Mouse (Mus musculus) megakaryocyte-erythroid progenitor cell, adult 5-6 weeks (primary cell): ENCODE data around the gene Ttc24. TPM values are rescaled to one million over a fixed set of nuclear protein-coding genes. Genes with fewer than 3 reads are reported as not detected.

Experiments
- ATAC-seq: replicated peaks from 2 replicates; pipeline ENCODE4 v1.8.0; 2016; ENCODE audit warnings: mild to moderate bottlenecking, inconsistent platforms; ENCODE audit not compliant: severe bottlenecking, poor library complexity, low FRiP score, low TSS enrichment
- total RNA-seq, 2 experiments: library from RNA; stranded (forward) in 1 of 2; stranded (reverse) in 1 of 2; fragments of 200-1000, 215-1000 nt in 1 of 2; fragments of >200 nt in 1 of 2; fragmentation: Nextera tagmentation in 1 of 2; gene quantifications; 2 replicates each; pipeline ENCODE4 v1.2.3; 2014 to 2017

Gene Ttc24
- total RNA-seq (2014; fragmentation: Nextera tagmentation) (not detected in 2 replicates), total RNA-seq (2017) (not detected in 2 replicates)

DNA sequence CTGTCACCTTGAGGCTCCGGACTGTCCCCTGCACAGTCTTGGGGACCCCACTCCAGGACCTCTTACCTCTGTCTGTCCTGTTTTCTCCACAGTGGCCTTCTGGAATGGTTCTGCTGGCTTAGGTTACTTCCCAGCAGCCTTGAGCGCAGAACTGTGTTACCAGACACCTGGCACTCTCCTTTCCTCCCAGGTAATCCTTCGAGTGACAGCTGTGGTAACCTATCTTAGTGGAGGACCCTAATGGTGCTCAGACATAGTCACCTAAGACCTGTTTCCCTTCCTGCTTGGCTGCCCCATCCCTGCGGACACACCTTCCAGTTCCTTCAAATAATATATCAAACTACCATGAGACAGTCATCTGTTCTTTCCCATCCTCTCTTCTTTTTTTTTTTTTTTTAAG, at the start of gene Ttc24:
TSS of gene Ttc24 (minus strand) at position 101 of the 400 bp plus-strand sequence.
- no peak for ATAC-seq

DNA sequence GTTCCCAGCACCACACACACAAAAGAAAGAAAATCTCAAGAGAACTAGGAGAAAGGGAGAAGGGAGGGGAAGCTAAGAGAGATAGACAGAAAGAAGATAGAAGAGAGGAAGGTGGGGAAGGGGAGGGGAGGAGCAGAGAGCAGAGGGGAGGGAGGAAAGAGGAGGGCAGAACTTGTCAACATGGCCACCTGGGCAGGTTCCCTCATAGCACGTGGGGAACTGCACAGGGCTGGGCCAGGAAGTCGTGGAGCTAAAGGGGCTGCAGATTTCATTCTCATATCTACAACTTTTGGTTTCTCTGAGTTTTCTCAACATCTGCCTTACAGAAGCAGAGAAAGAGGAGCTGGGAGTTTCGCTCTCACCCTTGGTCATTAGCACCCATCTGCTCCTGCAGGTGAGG, 49.5 kb upstream of the Ttc24 start:
- no peak for ATAC-seq

DNA sequence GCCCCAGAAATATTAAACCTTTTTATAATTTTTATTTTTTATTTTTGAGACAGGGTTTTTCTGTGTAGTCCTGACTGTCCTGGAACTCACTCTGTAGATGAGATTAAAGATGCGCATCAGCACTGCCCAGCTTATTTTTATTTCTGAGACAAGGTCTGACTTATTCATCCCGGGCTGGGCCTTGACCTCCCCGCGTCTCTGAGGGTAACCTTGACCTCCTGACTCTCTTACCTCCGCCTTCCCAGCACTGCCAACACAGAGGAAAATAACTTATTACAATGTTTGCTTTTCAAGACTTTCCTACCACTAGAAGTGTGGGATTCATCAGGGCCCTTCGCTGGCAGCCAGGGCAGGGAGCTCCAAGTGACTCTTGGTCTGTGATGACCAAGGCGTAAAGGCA, 48.1 kb upstream of the Ttc24 start:
- no peak for ATAC-seq

DNA sequence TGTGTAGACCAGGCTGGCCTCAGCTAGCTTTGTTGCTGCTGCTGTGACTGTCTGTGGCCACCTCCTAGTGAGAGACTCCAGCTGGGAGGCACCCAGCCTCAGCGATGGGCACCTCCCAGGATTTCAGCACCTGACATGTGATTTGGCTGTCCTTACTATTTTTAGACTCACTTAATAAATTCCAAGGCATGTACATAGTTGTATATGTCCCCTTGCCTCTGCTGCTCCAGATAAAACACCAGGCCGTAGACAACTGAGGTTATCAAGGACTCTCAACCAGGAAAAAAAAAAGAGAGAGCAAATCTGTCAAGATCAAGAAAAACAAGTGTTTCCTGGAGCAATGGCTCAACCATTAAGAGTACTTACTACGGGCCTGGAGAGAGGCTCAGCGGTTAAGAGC, 47.1 kb upstream of the Ttc24 start:
- ATAC-seq = no peak

DNA sequence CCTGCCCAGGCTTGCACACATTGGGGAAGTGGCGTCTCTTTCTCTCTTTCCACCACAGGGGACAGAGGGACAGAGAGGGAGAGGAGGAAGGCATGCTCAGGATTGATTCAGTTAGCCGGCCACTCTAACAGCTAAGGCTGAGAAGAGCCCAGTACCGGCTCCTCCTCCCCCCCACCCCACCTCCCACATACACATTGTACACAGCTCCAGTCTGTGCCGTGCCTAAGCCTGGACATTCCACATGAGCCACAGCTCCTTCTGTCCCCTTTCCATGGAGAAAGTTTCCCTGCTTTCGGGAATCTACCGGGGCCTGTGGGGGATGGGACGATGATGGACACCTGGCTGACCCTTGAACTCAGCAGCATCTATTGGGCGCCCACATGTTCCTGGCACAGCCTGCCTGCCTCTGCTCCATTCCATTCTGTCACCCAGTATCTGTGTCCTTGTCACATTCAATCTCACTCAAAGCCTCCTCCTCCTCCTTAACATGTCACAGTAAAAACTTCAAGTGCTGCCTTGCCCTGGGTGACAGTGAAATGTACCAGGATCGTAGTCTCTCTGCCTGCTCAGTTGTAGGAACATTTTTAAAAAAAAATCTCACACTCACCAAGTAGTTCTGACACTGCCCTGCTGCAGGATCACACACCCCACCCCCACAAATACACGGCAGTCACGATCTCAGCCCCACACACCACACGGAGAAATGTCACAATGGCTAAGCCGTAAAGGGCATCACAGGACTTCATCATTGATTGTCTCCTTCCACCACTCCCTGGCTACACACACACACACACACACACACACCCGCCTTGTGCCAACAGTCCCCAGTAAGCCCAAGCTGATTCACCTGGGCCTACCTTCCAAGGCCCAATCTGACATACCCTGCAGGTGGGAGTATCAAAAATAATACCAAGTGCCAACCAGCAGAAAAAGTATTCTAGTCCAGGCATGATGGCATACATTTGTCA, 43.3 kb upstream of the Ttc24 start:
- ATAC-seq = no peak

DNA sequence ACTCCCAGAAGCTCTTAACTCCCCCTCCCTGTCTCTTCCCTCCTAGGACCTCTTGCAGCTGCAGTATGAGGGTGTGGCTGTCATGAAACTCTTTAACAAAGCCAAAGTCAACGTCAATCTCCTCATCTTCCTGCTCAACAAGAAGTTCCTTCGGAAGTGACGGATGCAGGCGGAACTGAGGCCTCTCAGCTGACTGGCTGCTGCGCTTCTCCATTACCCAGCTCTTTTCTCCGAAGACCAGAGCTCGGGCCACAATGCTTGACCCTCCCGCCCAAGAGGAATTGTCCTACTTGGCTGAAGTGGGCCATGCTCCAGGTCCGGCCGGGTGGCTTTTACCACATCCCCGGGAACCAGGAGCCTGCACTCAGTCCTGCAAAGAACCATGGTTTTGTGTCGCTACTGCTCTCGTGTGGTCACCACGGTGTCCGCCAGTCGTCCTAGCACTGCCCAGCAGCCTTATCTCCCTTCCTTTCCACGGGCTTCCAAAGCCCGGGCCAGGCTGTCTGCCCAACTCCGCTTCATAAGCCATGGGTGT, 42.1 kb upstream of the Ttc24 start:
- no peak for ATAC-seq

DNA sequence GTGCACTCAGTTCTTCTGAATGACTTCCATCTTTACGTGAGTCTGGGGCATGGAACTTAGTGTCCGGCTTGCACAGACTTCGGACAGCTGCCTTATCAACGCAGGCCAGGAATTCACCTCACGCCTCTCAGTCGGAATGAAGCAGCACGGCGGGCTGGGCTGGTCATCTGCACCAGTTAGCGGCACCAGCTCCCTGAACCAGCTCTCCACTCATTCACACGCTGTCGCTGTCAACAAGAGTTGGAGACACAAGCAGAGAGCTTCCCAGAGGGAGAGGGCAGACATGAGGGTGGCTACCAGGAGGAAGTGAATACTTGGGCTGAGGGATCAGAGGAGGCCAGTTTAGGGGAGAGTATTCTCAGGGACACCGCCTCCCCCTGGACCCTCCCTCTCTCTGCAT, 36.3 kb upstream of the Ttc24 start:
- no peak for ATAC-seq

DNA sequence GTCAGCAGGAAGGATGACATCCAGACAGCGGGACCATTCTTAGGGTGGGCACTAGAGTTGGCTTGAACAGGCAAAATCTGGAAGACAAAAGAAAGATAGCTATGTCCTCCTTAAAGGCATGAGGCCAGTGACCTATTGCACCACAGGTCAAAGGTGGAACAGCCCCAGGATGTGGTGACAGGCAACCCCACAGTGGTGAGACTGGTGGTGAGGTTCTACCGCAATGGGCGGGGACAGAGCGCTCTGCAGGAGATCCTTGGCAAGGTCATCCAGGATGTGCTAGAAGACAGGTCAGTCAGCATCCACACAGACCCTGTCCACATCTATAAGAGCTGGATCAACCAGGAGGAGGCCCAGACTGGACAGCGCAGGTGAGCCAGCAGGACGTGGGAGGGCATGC, 31.0 kb upstream of the Ttc24 start:
- no peak for ATAC-seq

DNA sequence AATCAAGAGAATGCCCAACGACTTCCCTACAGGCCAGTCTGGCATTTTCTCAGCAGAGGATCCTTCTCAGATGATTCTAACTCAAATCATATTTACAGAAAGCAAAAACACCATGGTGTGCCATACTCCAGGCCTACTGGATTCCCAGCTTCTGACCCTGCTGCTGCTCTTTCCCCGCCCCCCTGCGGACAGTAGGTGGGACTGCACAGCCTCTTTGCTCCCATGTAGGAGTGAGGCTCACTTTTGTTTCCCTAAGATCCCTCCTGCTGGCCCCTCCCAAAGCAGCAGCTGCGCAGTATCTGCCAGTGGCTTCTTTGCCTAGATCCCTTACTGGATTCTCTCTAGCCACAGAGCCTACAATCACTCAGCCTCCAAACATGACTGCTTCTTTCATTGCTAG, 28.0 kb upstream of the Ttc24 start:
- ATAC-seq = no peak

DNA sequence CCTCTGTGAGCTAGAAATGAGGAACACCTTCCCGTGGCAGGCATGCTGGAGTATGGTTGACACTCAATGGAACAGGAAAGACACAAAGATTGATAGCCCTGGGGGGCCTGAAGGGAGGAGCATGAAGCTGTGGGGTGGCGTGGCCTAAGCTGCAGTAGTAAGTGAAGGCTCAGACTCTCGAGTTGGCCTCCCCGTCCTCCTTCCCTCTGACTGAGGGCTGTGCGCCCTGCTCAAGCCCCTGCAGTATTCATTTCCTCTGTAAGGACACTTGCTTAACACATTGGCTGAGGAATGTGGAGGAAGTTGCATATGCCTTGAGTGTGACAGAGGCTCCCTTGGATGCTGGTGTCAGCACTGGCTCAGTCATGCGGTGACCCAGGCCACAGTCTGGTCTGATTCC, 24.5 kb upstream of the Ttc24 start:
- ATAC-seq = no peak

DNA sequence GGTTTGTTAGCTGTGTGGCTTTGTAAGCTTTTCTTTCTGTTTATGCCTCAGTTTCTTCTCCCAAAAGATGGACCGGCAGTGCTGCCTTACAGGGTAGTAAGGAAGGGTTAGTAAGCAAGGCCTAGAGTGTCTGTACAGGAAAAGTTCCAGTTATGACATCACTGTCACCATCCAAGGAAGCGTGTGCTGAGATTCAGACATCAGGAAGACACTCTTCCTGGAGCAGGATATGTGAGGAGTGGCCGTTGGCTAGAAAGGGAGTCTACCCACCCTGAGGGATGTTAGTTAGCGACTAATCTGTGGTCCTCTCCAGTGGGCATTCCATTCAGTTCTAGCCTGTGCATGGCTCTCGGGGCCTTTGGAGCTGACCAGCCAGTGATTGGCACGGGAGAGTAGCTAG, 24.1 kb upstream of the Ttc24 start:
- ATAC-seq = no peak

DNA sequence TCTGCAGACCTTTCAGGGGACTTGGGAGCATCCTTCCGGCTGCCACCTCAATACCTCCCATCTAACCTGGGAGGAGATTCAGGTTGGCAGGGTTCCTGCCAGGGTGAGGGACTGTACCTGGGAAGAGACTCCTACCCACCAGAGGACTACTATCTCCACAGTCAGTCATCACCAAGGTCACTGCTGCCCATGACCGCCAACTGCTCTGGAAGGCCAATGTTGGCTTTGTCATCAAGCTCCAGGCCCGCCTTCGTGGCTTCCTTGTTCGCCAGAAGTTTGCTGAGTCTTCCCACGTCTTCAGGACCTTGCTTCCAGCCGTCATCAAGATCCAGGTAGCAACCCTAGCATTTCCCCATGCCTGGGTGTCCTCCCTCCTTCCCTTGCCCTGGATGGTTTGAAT, 23.6 kb upstream of the Ttc24 start:
- no peak for ATAC-seq

DNA sequence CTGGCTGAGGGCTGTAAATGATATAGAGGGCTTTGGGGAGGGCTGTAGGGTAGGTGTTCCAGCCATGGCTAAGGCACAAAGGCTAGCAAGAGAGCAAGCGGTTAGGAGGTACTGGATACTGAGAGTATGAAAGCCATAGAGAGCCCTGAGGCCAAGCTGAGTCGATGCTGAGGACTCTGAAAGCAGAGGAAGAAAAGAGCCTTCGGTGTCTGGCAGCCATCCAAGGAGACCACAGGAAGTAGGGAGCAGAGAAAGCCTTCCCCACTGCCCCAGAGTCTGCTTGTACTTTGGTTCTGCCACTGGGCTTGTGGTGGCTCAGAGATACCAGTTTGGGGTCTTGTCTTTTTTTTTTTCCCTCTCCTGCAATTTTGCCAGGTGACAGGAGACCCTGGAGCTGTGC, 22.1 kb upstream of the Ttc24 start:
- no peak for ATAC-seq

DNA sequence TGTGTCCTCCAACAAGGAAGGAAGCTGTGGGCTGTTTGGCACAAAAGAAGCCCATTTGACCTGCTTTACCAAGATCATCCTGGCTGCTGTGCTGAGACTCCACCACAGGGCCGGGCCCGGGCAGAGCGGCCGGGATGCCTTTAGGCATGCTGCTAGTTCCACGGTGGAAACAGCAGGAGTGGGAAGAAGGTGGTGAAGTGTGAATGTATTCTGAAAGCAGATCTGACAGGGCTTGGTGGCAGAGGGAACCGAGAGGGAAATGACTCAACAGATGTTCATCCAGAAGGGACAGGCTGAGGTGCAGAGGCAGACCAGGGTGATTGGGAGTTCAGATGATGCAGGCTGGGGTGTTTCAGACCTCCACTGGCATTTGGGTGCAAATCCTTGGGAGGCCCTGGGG, 19.6 kb upstream of the Ttc24 start:
- no peak for ATAC-seq

DNA sequence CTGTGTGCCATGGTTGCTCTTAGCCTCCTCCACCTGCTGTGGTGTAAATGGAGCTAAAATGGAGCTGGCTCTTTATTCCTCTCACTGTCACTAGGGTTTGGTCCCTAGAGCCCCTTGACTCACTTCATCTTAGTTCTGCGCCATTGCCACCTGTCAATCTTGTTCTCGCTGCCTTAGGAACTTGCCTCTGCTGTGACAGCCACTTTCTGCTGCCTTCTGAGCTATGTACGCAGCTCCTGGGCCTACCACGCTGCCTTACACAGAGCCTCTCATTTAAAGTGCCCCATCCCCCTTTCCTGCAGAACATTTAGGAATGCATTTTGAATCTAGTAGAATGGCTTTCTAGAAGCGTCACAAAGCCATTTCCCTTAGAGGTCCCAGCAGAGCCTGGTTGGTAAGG, 16.0 kb upstream of the Ttc24 start:
- ATAC-seq = no peak

DNA sequence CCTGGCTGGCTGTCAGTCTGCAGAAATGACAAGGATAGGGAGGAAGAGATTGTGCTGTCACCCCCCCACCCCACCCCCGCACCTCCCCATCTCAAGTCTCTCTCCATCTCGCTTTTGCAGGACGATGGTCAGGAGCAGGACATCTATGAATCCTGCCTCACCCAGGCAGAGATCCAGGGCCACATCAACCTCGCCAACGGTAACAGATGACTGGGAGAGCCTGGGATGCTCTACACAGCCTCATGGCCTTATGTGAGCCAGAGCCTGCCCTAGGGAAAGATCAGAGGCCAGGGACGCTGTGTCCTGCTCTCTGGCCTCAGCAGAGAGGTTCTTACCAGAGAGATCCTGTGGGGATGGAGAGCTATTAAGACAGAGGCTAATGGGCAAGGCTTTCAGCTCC, 12.5 kb upstream of the Ttc24 start:
- ATAC-seq = no peak

DNA sequence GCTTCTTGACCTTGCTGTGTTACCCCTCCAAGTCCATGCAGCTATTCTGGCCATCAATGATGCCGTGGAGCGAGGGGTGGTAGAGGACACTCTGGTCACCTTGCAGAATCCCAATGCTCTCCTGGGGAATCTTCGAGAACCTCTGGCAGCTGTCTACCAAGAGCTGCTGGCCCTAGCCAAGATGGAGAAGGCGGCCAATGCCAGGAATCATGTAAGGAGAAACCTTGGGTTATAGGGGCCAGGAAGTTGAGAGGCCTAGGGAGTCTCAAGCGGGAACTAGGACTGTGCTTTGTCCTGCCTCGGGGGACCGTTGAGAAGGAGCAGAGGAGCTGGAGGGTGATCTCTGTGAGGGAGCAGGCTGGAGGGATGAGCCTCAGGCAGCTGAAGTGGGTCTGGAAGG, 12.0 kb upstream of the Ttc24 start:
- ATAC-seq = no peak

DNA sequence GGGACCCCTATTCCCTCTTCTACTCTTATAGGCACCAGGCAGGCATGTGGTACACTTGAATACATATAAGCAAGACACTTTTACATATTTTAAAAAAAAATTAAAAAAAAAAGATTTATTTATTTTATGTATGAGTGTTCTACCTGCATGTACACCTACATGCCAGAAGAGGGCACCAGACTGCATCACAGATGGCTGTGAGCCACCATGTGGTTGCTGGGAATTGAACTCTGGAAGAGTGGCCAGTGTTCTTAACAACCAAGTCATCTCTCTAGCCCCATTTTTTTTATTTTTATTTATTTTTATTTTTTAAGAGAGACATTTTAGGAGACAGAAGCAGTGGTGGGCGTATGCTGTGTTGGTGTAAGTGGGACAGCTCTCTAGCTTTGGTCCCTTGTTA, 9.6 kb upstream of the Ttc24 start:
- no peak for ATAC-seq

DNA sequence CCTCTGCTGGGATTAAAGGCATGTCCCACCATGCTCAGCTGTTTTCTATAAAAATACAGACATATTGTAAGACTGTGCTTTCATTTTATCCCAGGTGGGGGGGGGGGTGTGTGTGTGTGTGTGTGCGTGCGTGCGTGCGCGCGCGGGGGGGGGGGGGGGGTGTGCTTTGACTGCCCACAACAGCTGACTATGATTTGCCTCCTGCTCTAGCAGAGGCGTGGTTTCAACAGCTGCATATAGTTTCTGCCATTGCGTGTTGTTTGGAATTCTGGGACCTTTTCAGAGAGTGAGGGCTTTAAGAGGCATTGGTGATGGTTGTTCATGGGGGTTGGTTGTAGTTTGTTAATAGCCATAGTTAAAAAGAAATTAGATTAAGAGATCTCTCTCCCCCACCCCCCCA, 7.4 kb upstream of the Ttc24 start:
- no peak for ATAC-seq

DNA sequence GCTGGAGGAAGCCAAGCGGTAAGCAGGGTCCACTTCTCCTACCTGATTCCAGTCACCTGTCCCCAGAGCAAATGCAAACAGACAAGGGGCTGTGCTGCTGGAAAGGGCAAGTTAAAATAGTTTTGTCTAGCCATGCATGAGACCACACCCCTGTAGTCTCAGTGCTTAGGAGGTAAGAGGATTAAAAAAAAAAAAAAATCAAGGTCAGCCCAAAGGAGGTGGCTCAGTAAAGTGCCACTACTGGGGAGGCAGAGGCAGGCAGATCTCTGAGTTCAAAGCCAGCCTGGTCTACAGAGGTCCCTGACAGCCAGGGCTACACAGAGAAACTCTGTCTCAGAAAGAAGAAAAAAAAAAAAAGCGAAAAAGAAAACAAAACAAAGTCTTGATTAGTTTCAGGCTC, 5.9 kb upstream of the Ttc24 start:
- no peak for ATAC-seq

DNA sequence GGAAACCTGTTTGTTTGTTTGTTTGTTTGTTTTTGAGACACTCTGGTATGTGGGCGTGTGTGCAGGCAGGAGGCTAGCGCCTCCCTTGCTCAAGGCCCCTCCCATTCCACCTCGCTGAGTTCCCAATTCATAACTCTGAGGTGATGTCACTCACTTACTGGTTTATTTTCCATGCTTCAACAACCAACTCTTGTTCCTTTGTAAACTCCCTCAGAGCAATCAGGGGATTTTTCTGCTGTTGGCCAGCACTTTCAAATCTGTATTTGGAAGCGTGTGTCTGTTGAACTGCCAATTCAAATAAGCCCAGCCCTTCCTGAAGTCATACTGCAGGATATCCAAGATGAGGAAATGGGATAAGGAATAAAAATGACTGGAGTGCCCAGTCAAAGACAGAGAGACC, 4.6 kb upstream of the Ttc24 start:
- ATAC-seq = peak; percentile 78
